Mouse (Mus musculus) kidney, embryonic 16.5 days (tissue): Measurements from ENCODE around the gene Rfx4. TPM values are rescaled to one million over a fixed set of nuclear protein-coding genes. Genes with fewer than 3 reads are reported as not detected.

Source experiments
- ATAC-seq: fragments of 200-750 bp; cut with Nextera tagmentation; 2 replicates; pipeline ENCODE4 v1.8.0; 2017; ENCODE audit warnings: moderate TSS enrichment; ENCODE audit not compliant: low FRiP score, low TSS enrichment
- H3K27ac ChIP-seq: fragments of 300-500 bp; sonication (generic); 2 replicates; pipeline ENCODE4 v1.5.1; 2014; ENCODE audit warnings: low read length
- H3K27me3 ChIP-seq: fragments of 300-500 bp; sonication (generic); 2 replicates; pipeline ENCODE4 v1.6.1; 2014; ENCODE audit warnings: low read length, control low read depth, mixed read lengths; ENCODE audit not compliant: insufficient read depth
- H3K36me3 ChIP-seq: fragments of 300-500 bp; sonication (generic); 2 replicates; pipeline ENCODE4 v1.6.1; 2014; ENCODE audit warnings: low read length, control low read depth, mixed read lengths; ENCODE audit not compliant: insufficient read depth
- H3K4me1 ChIP-seq: fragments of 300-500 bp; sonication (generic); 2 replicates; pipeline ENCODE4 v1.6.1; 2014; ENCODE audit warnings: low read length, control low read depth, mixed read lengths; ENCODE audit not compliant: insufficient read depth
- H3K4me2 ChIP-seq: fragments of 300-500 bp; sonication (generic); replicated peaks from 2 replicates; pipeline ENCODE4 v1.6.1; 2014; ENCODE audit warnings: low read depth, low read length
- H3K4me3 ChIP-seq: fragments of 300-500 bp; sonication (generic); 2 replicates; pipeline ENCODE4 v1.5.1; 2014; ENCODE audit warnings: mild to moderate bottlenecking, low read length
- H3K9ac ChIP-seq: fragments of 300-500 bp; sonication (generic); replicated peaks from 2 replicates; pipeline ENCODE4 v1.6.1; 2014; ENCODE audit warnings: low read length
- H3K9me3 ChIP-seq: fragments of 300-500 bp; sonication (generic); 2 replicates; pipeline ENCODE4 v1.6.1; 2016; ENCODE audit warnings: low read length, control low read depth
- WGBS: fragments of 180-500 bp; shearing (Covaris S2); extraction: QIAGEN DNeasy Blood & Tissue Kit; methylation state at CpG from one replicate; pipeline ENCODE4 v1.1.7; 2014; 5-methylcytosine and 5-hydroxymethylcytosine counted together
- polyA plus RNA-seq: library from polyadenylated mRNA; unstranded; fragments of >200 nt; fragmentation: Nextera tagmentation; extraction: Ambion mirVana; gene quantifications from 2 replicates; pipeline ENCODE4 v1.2.1, GENCODE M21; 2015

The Rfx4 gene
- polyA plus RNA-seq, 1 experiment from 2014 or later = 0.20 TPM

DNA sequence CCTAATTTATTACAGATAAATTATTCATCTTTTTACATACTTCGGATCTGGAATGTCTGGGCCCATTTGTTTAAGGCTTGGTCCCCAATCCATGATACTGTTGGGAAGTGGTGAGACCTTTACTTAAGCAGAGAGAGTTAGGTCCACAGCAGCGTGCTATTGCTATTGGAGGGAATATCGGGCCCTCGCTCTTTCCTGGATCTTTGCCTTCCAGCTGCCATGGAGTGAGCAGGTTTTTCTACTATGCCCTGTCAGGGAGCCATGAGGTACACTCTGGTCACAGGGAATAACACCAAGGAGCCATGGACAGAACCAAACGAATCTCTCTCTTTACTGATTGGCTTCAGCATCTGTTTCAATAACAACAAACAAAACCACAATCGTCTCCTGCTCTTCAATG lies 159.6 kb downstream of the Rfx4 start:
- no peak overlapping the region for H3K4me2 ChIP-seq
- no peaks in the 10 kb centered on the region for H3K9me3 ChIP-seq
- peaks cover 18% of the 10 kb centered on the region for H3K4me1 ChIP-seq
- H3K9ac ChIP-seq = no peak overlapping the region
- WGBS = 82% methylated on average over 6 of the region's 6 CpGs
- ATAC-seq = no peak
- H3K36me3 ChIP-seq = no peaks in the 10 kb centered on the region
- H3K4me3 ChIP-seq = no peak overlapping the region
- H3K27ac ChIP-seq = no peak overlapping the region
- H3K27me3 ChIP-seq = no peaks in the 10 kb centered on the region

GRCm38 (mm10) chr10:84916810-84917730 lies 161.2 kb downstream of the Rfx4 start, which contains the start of gene Ric8b:
TSS of gene Ric8b (plus strand) at chr10:84917616.
- H3K36me3 ChIP-seq = no peaks in the 10 kb centered on the region
- peak within 1 kb of the TSS; percentile 76 for H3K9ac ChIP-seq
- under 1% methylated on average over 50 of the region's 51 CpGs for WGBS
- H3K27ac ChIP-seq = peak within 1 kb of the TSS; percentile 94
- peaks cover 18% of the 10 kb centered on the region for H3K4me1 ChIP-seq
- no peaks in the 10 kb centered on the region for H3K9me3 ChIP-seq
- H3K4me2 ChIP-seq = peak within 1 kb of the TSS; percentile 78
- no peaks in the 10 kb centered on the region for H3K27me3 ChIP-seq
- H3K4me3 ChIP-seq = peak within 1 kb of the TSS; percentile 79
- peak; percentile 97 for ATAC-seq

DNA sequence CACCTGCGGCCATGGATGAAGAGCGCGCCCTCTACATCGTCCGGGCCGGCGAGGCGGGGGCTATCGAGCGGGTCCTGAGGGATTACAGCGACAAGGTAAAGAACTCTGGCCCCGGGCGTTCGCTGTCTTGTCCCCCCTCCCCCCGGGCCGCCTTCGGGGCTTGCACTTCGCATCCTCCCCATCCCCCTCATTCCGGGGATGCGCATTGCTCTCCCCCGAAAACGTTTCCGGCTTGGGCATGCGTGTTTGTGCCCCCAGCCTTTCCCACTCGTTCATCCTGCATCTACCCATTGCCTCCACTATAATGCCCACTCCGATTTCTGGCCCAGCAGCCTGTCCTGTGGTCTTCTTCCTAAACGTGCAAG lies 161.9 kb downstream of the Rfx4 start:
- H3K9me3 ChIP-seq = no peaks in the 10 kb centered on the region
- H3K27me3 ChIP-seq = no peaks in the 10 kb centered on the region
- peak; percentile 11 for ATAC-seq
- H3K27ac ChIP-seq = peak overlapping the region; percentile 94
- H3K4me1 ChIP-seq = peaks cover 18% of the 10 kb centered on the region
- peak overlapping the region; percentile 79 for H3K4me3 ChIP-seq
- H3K36me3 ChIP-seq = no peaks in the 10 kb centered on the region
- WGBS = 0% methylated on average over 27 of the region's 27 CpGs
- H3K9ac ChIP-seq = peak overlapping the region; percentile 76
- peak overlapping the region; percentile 78 for H3K4me2 ChIP-seq

DNA sequence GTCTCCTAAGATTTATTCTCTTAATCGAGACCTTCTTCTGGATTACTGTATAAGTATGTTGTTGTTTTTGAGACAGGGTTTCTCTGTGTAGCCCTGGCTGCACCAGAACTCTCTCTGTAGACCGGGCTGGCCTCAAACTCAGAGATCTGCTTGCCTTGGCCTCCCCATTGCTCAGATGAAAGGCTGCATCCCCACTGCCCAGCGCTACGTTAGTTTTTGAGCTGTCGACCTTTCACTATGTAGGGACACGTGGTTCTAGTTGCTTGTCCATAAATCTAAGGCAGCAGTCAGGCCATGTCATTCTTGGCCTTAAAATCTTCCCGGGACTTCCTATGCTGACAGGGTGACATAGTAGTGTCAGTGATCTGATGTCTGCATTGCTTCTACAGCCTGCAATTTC lies 170.5 kb downstream of the Rfx4 start:
- H3K4me2 ChIP-seq = no peak overlapping the region
- WGBS = 36% methylated on average over 7 of the region's 7 CpGs

GRCm38 (mm10) chr10:84926885-84927284 lies 171.0 kb downstream of the Rfx4 start:
- Histone ChIP-seq H3K27ac (no peak overlapping the region), H3K9me3 (no peaks in the 10 kb centered on the region), H3K4me2 (no peak overlapping the region), H3K36me3 (peaks cover 9% of the 10 kb centered on the region; the same call in 1 of the 2 replicates), H3K4me1 (peaks cover 23% of the 10 kb centered on the region), H3K9ac (no peak overlapping the region), H3K4me3 (no peak overlapping the region), H3K27me3 (no peaks in the 10 kb centered on the region)
- WGBS = 80% methylated on average over 4 of the region's 4 CpGs
- ATAC-seq = no peak

More for the DNA sequence above, 170.5 kb downstream of the Rfx4 start:
- no peaks in the 10 kb centered on the region for H3K27me3 ChIP-seq
- H3K36me3 ChIP-seq = peaks cover 9% of the 10 kb centered on the region; the same call in 1 of the 2 replicates
- H3K4me1 ChIP-seq = peaks cover 23% of the 10 kb centered on the region
- no peak for ATAC-seq
- H3K9me3 ChIP-seq = no peaks in the 10 kb centered on the region
- H3K27ac ChIP-seq = no peak overlapping the region
- no peak overlapping the region for H3K4me3 ChIP-seq
- H3K9ac ChIP-seq = no peak overlapping the region

DNA sequence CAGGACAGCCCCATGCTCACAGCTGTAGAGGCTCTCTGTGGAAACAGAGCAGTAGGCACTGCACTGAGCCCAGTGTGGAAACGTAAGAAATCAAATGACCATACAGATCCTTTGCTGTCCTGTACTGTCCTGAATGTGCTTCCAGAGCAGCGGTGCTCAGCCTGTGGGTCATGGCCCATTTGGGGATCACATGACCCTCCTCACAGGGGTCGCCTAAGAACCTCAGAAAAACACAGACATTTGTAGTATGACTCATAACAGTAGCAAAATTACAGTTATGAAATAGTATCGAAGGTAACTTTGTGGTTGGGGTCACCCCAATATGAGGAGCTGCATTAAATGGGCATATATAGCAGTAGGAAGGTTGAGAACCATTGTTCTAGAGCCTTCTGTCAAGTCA lies 172.6 kb downstream of the Rfx4 start:
- Histone ChIP-seq H3K9me3 (no peaks in the 10 kb centered on the region), H3K4me1 (peaks cover 22% of the 10 kb centered on the region), H3K4me3 (no peak overlapping the region), H3K27ac (no peak overlapping the region), H3K36me3 (peaks cover 9% of the 10 kb centered on the region; the same call in 1 of the 2 replicates), H3K9ac (no peak overlapping the region), H3K27me3 (no peaks in the 10 kb centered on the region), H3K4me2 (no peak overlapping the region)
- WGBS = 84% methylated on average over 4 of the region's 4 CpGs
- ATAC-seq = no peak

DNA sequence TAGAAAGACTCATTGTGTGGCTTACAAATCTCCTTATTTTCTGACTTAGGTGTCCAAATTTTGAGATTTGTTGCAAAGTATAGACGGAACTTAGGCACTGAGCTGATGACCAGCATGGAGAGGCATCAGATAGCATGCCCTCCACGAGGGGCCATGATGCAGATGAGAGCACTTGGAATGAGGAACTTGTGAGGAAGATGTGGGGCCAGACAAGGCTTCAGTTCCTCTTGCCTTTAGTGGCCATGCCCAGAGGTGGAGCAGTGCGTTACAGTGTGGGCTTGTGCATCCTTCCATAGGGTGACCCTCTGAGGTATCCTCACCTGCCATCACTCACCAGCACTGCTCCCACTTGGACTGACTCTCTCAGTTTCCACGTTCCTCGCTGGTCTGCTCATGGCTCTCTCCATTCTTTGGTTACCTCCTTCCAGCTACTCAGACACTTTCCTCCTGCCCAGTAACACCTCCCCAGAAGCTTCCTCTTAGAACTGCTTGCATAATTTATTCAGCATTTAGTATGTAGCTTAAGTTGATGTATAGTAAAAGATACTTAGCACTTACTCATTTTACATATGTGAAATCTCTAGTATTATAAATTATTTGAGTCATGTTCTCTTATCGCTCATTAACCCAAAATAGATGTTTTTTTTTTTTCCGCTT lies 179.8 kb downstream of the Rfx4 start:
- H3K9ac ChIP-seq = no peak overlapping the region
- no peak overlapping the region for H3K4me2 ChIP-seq
- H3K27ac ChIP-seq = no peak overlapping the region
- ATAC-seq = no peak
- H3K36me3 ChIP-seq = no peaks in the 10 kb centered on the region
- H3K27me3 ChIP-seq = no peaks in the 10 kb centered on the region
- no peaks in the 10 kb centered on the region for H3K9me3 ChIP-seq
- WGBS = 84% methylated on average over 7 of the region's 7 CpGs
- H3K4me1 ChIP-seq = no peaks in the 10 kb centered on the region
- H3K4me3 ChIP-seq = no peak overlapping the region

DNA sequence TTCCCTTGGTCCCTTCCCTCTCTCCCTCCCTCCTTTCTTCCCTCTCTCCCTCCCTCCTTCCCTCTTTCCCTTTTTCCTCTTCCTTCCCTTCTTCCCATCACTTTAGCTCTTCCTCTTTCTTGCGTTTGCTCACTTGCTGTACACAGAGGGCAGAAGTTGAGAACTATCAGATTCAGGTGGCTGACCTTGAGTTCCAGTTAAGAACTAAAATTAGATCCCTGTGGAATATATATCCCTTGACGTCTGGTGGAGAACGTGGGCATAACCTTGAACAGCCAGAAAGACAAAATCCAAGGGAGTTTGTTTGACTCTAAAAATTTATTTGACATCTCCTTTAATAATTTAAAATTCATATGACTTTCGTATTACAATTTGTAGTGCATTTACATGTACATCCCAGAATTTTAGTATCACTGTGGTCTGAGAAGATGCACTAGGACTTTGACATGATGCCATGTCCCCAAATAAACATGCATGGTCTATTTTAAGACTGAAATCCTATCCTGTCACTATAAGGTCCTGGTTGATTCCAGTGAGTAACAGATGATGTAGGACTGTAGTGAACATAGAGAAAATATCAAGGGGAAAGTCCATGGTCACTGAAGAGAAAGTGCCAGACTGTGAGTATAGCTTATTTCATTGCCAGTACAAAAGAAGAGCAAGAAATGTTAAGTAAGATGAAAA lies 181.1 kb downstream of the Rfx4 start:
- WGBS = 53% methylated on average over 4 of the region's 4 CpGs
- H3K9ac ChIP-seq = no peak overlapping the region
- H3K4me3 ChIP-seq = no peak overlapping the region
- H3K9me3 ChIP-seq = no peaks in the 10 kb centered on the region
- no peaks in the 10 kb centered on the region for H3K27me3 ChIP-seq
- H3K4me2 ChIP-seq = no peak overlapping the region
- H3K27ac ChIP-seq = no peak overlapping the region
- H3K4me1 ChIP-seq = no peaks in the 10 kb centered on the region
- no peak for ATAC-seq
- no peaks in the 10 kb centered on the region for H3K36me3 ChIP-seq

- WGBS = 82% methylated on average over 14 of the region's 14 CpGs
These were observed 182.4 kb downstream of the Rfx4 start for GRCm38 (mm10) chr10:84938094-84938820.

More at GRCm38 (mm10) chr10:84938094-84938820, 182.4 kb downstream of the Rfx4 start:
- Histone ChIP-seq H3K27me3 (no peaks in the 10 kb centered on the region), H3K36me3 (no peaks in the 10 kb centered on the region), H3K27ac (no peak overlapping the region), H3K4me3 (no peak overlapping the region), H3K4me1 (no peaks in the 10 kb centered on the region), H3K9me3 (no peaks in the 10 kb centered on the region), H3K9ac (no peak overlapping the region), H3K4me2 (no peak overlapping the region)
- ATAC-seq = no peak
